Mouse (Mus musculus): ENCODE results near the gene Cep104.
A peak's percentile ranks its signal among the peaks of the same experiment; 100 is the strongest.

The Cep104 gene

GRCm38 (mm10) chr4:153974431-153975291 is at the start of gene Cep104, which contains the start of gene Dffb:
Gene Cep104 (plus strand): TSS chr4:153975194.
Gene Dffb (minus strand): TSS chr4:153975126.
- peak; percentile 96 to 97 for DNase-seq (ENCODE audit: low spot score in 2 of 2)

- no peak for DNase-seq (ENCODE audit: low spot score in 2 of 2)
These were observed 46.2 kb upstream of the Cep104 start for GRCm38 (mm10) chr4:153928772-153929299.

GRCm38 (mm10) chr4:153929425-153929824 is 45.6 kb upstream of the Cep104 start:
- DNase-seq (ENCODE audit: low spot score in 2 of 2), result no peak

- DNase-seq (ENCODE audit: low spot score in 2 of 2), result peak; percentile 41 to 69
These were observed 45.1 kb upstream of the Cep104 start for GRCm38 (mm10) chr4:153929921-153930320.

- peak in 1 of 2 experiments; percentile 66 for DNase-seq (ENCODE audit: low spot score in 2 of 2)
These were observed 31.8 kb upstream of the Cep104 start for GRCm38 (mm10) chr4:153943243-153943642.

- DNase-seq (ENCODE audit: low spot score in 2 of 2), result no peak
These were observed 30.7 kb upstream of the Cep104 start for GRCm38 (mm10) chr4:153944261-153944660.

- no peak for DNase-seq (ENCODE audit: low spot score in 2 of 2)
These were observed 29.3 kb upstream of the Cep104 start for GRCm38 (mm10) chr4:153945741-153946140.

- no peak for DNase-seq (ENCODE audit: low spot score in 2 of 2)
These were observed 24.6 kb upstream of the Cep104 start for GRCm38 (mm10) chr4:153950372-153950771.

- DNase-seq (ENCODE audit: low spot score in 2 of 2), result no peak
These were observed 23.8 kb upstream of the Cep104 start for GRCm38 (mm10) chr4:153951150-153951549.

GRCm38 (mm10) chr4:153951692-153952091 is 23.3 kb upstream of the Cep104 start:
- DNase-seq (ENCODE audit: low spot score in 2 of 2), result no peak

GRCm38 (mm10) chr4:153955651-153956050 is 19.3 kb upstream of the Cep104 start:
- peak in 1 of 2 experiments; percentile 54 for DNase-seq (ENCODE audit: low spot score in 2 of 2)

- DNase-seq (ENCODE audit: low spot score in 2 of 2), result peak; percentile 99
These were observed 18.2 kb upstream of the Cep104 start, which contains the start of gene A430005L14Rik for GRCm38 (mm10) chr4:153956569-153957405. Gene A430005L14Rik (plus strand): TSS chr4:153957237.

- DNase-seq (ENCODE audit: low spot score in 2 of 2), result peak; percentile 46 to 58
These were observed 17.3 kb upstream of the Cep104 start for GRCm38 (mm10) chr4:153957444-153958250.

- DNase-seq (ENCODE audit: low spot score in 2 of 2), result no peak
These were observed 12.4 kb upstream of the Cep104 start for GRCm38 (mm10) chr4:153962631-153963030.

- DNase-seq (ENCODE audit: low spot score in 2 of 2), result no peak
These were observed 8.3 kb upstream of the Cep104 start for GRCm38 (mm10) chr4:153966651-153967050.

- DNase-seq (ENCODE audit: low spot score in 2 of 2), result no peak
These were observed 7.4 kb upstream of the Cep104 start for GRCm38 (mm10) chr4:153967556-153967955.

GRCm38 (mm10) chr4:153968063-153968462 is 6.9 kb upstream of the Cep104 start:
- DNase-seq (ENCODE audit: low spot score in 2 of 2), result no peak

- DNase-seq (ENCODE audit: low spot score in 2 of 2), result peak in 1 of 2 experiments; percentile 53
These were observed 283 bp downstream of the Cep104 start for GRCm38 (mm10) chr4:153975292-153975662.

GRCm38 (mm10) chr4:153975768-153976167 is 774 bp downstream of the Cep104 start:
- DNase-seq (ENCODE audit: low spot score in 2 of 2), result no peak

GRCm38 (mm10) chr4:153979243-153979642 is 4.2 kb downstream of the Cep104 start:
- DNase-seq (ENCODE audit: low spot score in 2 of 2), result no peak

GRCm38 (mm10) chr4:153980470-153980869 is 5.5 kb downstream of the Cep104 start:
- DNase-seq (ENCODE audit: low spot score in 2 of 2), result no peak

Measured in right cerebral cortex, postnatal 10 days (tissue).